Mouse (Mus musculus): ENCODE results near the gene Kyat1. TPM values are rescaled to one million over a fixed set of nuclear protein-coding genes. Genes with fewer than 3 reads are reported as not detected.
"Not testable (repeated sequence)": the region's sequence is repeated elsewhere in the genome, so short reads cannot be mapped to it uniquely, and the experiment has no call there.

The Kyat1 gene
- total RNA-seq, 2 experiments from 2014 or later, result 43.1 to 44.0 TPM

GRCm38 (mm10) chr2:30177700-30178675 lies 27.7 kb downstream of the Kyat1 start, which contains the start of gene Spout1:
TSS of gene Spout1 (minus strand) at chr2:30178459.
- intact Hi-C loops (cut with DNase I), result loop anchor here (2.0 kb wide), 2 partner anchors 29 to 59 kb away; partner anchors contain the start of gene Lrrc8a
- DNase-seq (ENCODE audit: low spot score), result peak; percentile 89

- no peak for DNase-seq (ENCODE audit: low spot score)
- intact Hi-C loops (cut with DNase I), result no loop called here
Observed at GRCm38 (mm10) chr2:30176561-30176960, 29.1 kb downstream of the Kyat1 start.

- intact Hi-C loops (cut with DNase I), result no loop called here
- no peak for DNase-seq (ENCODE audit: low spot score)
Observed at GRCm38 (mm10) chr2:30175897-30176296, 29.8 kb downstream of the Kyat1 start.

GRCm38 (mm10) chr2:30173541-30174240 lies 32.0 kb downstream of the Kyat1 start:
- intact Hi-C loops (cut with DNase I), result loop anchor here (5.0 kb wide), 1 partner anchor 99 kb away; no protein-coding TSS in a partner anchor
- DNase-seq (ENCODE audit: low spot score), result no peak

GRCm38 (mm10) chr2:30171997-30172382 lies 33.7 kb downstream of the Kyat1 start:
- DNase-seq (ENCODE audit: low spot score), result no peak
- intact Hi-C loops (cut with DNase I), result loop anchor here (5.0 kb wide), 1 partner anchor 100 kb away; no protein-coding TSS in a partner anchor

GRCm38 (mm10) chr2:30171371-30171996 lies 34.2 kb downstream of the Kyat1 start, which contains the start of gene Endog:
TSS of gene Endog (plus strand) at chr2:30171493.
- DNase-seq (ENCODE audit: low spot score), result peak; percentile 85
- intact Hi-C loops (cut with DNase I), result loop anchor here (5.0 kb wide), 1 partner anchor 101 kb away; no protein-coding TSS in a partner anchor

- DNase-seq (ENCODE audit: low spot score), result no peak
- intact Hi-C loops (cut with DNase I), result loop anchor here (10.0 kb wide), 1 partner anchor 122 kb away; the partner anchor contains the start of gene Wdr34
Observed at GRCm38 (mm10) chr2:30166677-30167076, 39.0 kb downstream of the Kyat1 start.

- intact Hi-C loops (cut with DNase I), result loop anchor here (5.0 to 10.0 kb wide), 2 partner anchors 57 to 120 kb away; partner anchors contain the start of gene Wdr34
- DNase-seq (ENCODE audit: low spot score), result no peak
Observed at GRCm38 (mm10) chr2:30164340-30164932, 41.2 kb downstream of the Kyat1 start.

- intact Hi-C loops (cut with DNase I), result loop anchor here (2.0 to 10.0 kb wide), 3 partner anchors 33 to 117 kb away; partner anchors contain the start of gene Wdr34
- no peak for DNase-seq (ENCODE audit: low spot score)
Observed at GRCm38 (mm10) chr2:30161809-30162208, 43.8 kb downstream of the Kyat1 start.

- intact Hi-C loops (cut with DNase I), result loop anchor here (5.0 to 10.0 kb wide), 2 partner anchors 53 to 115 kb away; partner anchors contain the start of gene Wdr34
- not testable (repeated sequence) for DNase-seq (ENCODE audit: low spot score)
Observed at GRCm38 (mm10) chr2:30159871-30160270, 45.8 kb downstream of the Kyat1 start.

GRCm38 (mm10) chr2:30152616-30153015 lies 53.0 kb downstream of the Kyat1 start:
- intact Hi-C loops (cut with DNase I), result loop anchor here (5.0 kb wide), 1 partner anchor 35 kb away; no protein-coding TSS in a partner anchor
- no peak for DNase-seq (ENCODE audit: low spot score)

- intact Hi-C loops (cut with DNase I), result loop anchor here (5.0 kb wide), 1 partner anchor 35 kb away; no protein-coding TSS in a partner anchor
- DNase-seq (ENCODE audit: low spot score), result no peak
Observed at GRCm38 (mm10) chr2:30151840-30152239, 53.8 kb downstream of the Kyat1 start.

- peak; percentile 31 for DNase-seq (ENCODE audit: low spot score)
- intact Hi-C loops (cut with DNase I), result no loop called here
Observed at GRCm38 (mm10) chr2:30147466-30147865, 58.2 kb downstream of the Kyat1 start.

- intact Hi-C loops (cut with DNase I), result no loop called here
Observed at GRCm38 (mm10) chr2:30144436-30144835, 61.2 kb downstream of the Kyat1 start.

GRCm38 (mm10) chr2:30140021-30140420 lies 65.6 kb downstream of the Kyat1 start:
- DNase-seq (ENCODE audit: low spot score); intact Hi-C loops (cut with DNase I): not testable (repeated sequence)

More at GRCm38 (mm10) chr2:30144436-30144835, 61.2 kb downstream of the Kyat1 start:
- DNase-seq (ENCODE audit: low spot score), result no peak

GRCm38 (mm10) chr2:30136458-30136857 lies 69.2 kb downstream of the Kyat1 start:
- intact Hi-C loops (cut with DNase I), result no loop called here
- DNase-seq (ENCODE audit: low spot score), result no peak

Measured in heart, postnatal 25 days (tissue).